Mouse (Mus musculus): ENCODE data around the gene Slc38a4.

The Slc38a4 gene

DNA sequence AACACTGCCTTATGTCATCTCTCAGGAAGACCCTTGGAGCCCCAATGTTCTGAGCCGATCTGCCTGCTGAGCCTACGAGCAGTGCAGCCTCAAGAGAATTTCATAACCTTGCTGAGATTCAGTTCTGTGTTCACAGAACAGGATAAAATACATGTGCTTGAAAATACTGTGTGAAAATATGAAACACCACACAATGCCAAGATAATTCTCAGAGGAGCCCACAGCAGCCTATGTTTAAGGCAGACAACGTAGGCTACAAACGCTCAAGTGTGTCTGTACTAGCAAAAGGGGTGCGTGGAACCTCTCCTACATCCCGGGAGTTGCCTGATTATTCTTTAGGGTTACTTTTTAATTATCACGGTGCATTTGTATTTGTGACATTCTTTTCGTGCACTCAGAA, 92.4 kb downstream of the Slc38a4 start:
- no peak for DNase-seq

DNA sequence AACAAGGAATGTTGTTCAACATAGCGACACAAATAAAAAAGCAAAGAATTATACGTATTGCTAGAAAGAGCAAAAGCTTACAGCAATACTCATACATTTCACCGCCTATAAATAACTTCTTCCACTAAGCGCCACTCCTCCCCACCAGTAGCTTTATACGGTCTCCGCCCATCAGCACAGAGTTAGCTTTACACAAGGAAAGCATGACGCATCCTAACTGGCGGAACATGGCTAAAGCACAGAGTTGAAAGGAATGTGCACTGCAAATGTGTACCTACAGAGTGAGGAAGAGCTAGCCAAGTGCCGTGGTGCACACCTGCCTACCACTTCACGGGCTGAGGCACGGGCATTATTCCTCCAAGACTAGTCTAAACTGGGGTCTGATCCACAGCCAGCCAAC, 95.4 kb downstream of the Slc38a4 start:
- no peak for DNase-seq

DNA sequence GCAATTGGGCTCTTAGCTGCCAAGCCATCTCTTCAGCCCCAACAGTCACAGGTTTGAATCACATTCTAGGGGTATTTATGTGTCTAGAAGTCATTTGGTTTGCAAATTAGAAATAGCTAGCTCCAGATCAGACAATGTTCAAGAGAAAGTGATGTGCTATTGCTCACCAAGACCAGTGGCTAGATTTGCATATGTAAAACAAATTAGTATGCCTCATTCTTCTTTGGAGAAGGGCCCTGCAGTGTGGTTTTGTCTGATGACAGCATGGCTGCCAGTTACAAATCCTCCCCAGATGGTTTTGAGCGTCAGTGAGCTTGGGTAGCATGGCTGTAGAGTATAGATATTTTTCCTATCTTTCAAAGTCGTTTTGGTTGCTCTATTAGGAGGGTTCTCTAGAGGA, 96.5 kb downstream of the Slc38a4 start:
- DNase-seq = no peak

DNA sequence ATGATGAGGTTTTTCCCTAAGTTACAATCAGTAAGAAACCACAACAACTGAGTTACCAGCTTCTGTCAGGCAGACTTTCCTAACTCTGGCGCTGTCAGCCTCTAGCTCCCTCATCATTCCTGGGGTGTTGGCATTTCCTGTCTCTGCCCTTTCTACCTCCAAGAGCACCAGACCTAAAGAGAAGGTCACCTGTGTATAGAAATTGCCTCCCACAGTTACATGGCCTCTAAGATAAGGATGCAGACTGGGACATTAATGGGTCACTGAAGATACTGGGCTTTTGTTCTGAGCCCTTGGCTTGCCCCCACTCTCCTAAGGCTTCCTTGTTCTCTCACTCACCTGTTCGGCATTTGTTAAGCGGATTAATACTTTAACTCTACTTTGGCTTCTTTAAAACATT, 99.1 kb downstream of the Slc38a4 start:
- DNase-seq = no peak

DNA sequence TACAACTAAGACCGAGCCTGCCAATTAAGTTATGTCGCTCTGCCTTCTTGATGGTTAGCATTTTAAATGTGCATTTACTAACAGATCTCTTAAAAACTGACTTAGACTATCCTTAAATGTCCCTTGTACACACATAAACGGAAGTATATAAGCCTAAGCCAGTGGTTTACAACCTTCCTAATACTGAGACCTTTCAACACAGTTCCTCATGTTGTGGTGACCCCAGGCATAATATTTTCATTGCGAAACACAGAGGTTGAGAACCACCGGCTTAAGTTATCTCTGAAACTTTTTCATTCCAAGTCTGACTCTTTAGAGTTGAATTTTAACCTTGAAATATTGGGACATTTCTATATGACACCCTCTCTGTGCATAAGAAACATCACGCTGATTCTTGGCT, 101.4 kb downstream of the Slc38a4 start:
- no peak for DNase-seq

DNA sequence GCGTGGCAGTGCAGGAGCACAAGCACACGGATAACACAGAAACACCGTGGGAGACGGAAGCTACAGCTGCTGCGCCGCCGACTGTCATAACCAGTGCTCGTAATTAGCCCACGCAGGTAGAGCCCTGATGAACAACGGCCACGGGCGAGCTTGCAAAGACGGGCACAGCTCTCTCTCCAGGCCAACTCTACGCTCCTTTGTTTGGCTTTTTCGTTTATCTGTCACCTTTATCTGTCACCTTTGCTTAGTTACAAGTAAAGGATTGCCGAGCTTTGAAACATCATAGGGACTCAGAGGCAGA, 101.9 kb downstream of the Slc38a4 start:
- DNase-seq = no peak

DNA sequence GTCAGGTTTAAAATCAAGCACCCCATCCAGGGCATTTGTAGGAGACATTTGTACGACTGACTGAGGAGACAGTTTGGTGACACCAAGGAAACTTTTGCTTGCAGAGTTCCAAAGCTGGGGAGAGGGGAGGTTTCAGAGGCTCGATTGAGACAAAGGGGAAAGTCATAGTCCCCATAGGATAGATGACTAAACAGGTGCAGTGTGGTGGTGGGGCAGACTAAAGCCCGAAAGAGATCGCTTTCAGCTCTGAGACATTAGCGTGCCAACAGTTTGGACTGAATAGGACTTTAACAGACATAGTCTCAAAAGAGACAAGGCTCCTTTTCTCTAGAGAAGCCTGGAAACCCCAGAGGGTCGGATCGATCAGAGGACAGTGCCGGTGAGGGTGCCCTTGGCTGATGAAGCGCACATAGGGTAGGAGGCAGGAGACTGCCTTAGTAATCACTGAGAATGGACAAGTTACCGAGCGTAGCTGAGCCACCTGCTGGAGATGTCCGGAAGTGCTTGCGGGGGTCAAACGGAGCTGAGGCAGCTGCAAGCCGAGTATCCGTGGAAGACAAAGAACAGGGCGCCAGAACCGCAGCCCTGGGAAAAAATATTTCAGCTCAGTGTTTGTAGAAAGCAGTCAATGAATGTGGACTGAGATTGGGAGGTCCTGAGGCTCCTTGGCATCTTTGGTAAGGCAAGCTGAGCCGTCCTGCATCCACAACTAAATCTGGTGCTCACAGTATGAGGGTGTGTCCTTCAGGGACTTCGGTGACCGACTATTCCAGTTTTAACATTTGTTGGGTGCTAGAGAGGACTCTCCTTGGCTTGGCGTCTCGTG, 102.4 kb downstream of the Slc38a4 start:
- peak; percentile 58 to 78 for DNase-seq

DNA sequence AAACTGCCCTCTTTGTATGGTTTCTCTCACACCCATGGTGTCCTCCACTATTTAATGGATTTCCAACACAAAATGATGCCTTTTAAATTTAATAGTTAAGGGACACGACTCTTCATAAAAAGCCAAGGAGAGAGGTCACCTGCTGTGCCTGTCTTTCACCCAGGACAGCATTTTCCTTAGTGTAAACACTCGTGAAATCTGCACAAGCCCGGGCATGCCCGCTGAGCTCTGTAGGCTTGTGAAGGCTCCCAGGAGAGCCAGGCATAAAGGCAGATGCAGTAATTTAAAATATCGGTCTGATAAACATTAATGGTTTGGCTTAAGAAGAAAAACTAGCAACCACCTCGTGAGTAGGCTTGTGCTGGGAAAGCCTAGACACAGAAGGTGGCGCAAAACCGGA, 103.3 kb downstream of the Slc38a4 start:
- DNase-seq = no peak

DNA sequence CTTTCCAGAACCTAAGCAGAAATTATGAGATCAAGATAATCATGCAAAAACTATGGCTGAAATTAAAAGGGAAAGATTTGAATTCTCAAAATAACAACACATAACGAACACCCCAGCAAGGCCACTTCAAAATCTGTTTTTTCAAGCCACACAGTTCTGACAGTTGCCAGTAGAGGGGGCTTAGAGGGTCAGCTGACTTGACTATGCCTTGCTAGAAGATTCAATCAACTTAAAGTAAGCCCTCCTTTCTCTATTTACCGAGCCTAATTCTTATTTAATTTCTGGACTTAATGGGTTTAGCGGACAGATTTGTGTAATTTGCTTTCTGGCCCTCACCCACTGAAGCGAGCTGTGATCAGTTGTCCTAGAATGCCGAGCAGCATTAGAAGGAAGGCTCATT, 104.0 kb downstream of the Slc38a4 start:
- DNase-seq = no peak

DNA sequence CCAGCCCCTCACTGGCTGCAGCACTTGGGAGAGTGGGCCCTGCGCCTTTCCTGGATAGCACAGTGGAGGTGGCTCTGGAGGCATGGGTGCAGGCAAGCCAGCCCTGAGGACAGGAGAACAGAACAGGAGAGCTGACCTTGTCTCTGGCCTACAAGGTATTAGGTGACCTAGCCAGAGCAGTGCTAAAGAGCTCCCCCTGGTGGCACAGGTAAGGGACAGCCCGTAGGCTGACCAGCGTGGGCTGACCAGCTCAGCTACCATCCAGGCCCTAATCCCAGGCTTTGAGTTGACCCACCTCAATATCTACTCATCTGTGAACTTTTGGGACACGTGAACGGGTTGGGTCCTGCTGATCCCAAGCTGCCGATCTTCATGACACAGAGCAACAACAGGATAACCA, 107.3 kb downstream of the Slc38a4 start:
- peak; percentile 31 to 51 for DNase-seq

Data from lung, postnatal 4 days (tissue).